In the genomic region with DNA sequence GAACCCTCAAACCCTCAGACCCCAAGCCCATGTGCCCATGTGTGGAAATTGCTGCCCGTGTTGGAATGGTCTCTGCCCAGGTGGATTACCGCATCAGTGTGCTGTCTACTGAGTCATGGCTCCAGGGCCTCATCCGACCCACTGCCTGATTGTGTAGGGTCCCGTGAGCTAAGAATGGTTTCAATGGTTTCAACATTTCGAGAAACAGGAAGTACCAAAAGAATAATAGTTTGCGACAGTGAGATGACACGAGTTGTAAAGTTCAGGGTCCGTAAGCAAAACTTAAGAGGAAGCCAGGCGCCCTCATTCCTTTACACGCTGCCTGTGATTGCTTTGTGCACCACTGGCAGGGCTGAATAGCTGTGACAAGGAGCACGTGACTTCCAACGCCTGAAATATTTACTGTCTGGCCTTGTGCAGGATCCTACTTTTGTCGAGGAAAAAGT, we compare ENCODE assay signal across 8 mouse cellular contexts. TPM values are rescaled to one million over a fixed set of nuclear protein-coding genes. Genes with fewer than 3 reads are reported as not detected.
DNase-seq lines count a peak whose midpoint lies in the region; ATAC-seq and TF ChIP-seq lines count a peak whose summit lies in the region.

No protein-coding gene starts in this region.

- H3K9me3 ChIP-seq in ES-Bruce4 (replicated peaks; ENCODE audit: control insufficient read depth, insufficient read depth, low read length, poor library complexity, severe bottlenecking): no peaks in the 10 kb centered on the region
- H3K9me3 ChIP-seq in heart, embryonic 15.5 days (replicated peaks): no peaks in the 10 kb centered on the region
- H3K9me3 ChIP-seq in lung, embryonic 16.5 days (ENCODE audit: control insufficient read depth, low read length): no peaks in the 10 kb centered on the region

- TF ChIP-seq EP300 in heart, adult 2 months (IDR thresholded peaks at IDR 0.05; ENCODE audit: insufficient read depth, low read depth, low read length): no peak
- no peak for TF ChIP-seq EP300 in ES-Bruce4 (IDR thresholded peaks at IDR 0.05; ENCODE audit: insufficient read depth, low read depth, low read length)

- H3K9ac ChIP-seq in heart, adult 2 months (ENCODE audit: low read depth, low read length): no peak overlapping the region
- H3K9ac ChIP-seq in ES-Bruce4 (ENCODE audit: low read depth, poor library complexity, severe bottlenecking): 0 out of 2 replicates have a peak overlapping the region, but pooled peaks have one; percentile 12
- H3K9ac ChIP-seq in heart, embryonic 15.5 days: no peak overlapping the region
- peak overlapping the region; percentile 5; the same call in 1 of the 2 replicates for H3K9ac ChIP-seq in lung, embryonic 16.5 days (ENCODE audit: low read length)

- intact Hi-C loops in heart, adult 2 months (cut with DNase I): no loop called here

- H3K4me3 ChIP-seq in heart, adult 2 months: no peak overlapping the region
- no peak overlapping the region for H3K4me3 ChIP-seq in ES-Bruce4 (ENCODE audit: low read depth, low read length)
- H3K4me3 ChIP-seq in heart, embryonic 15.5 days: no peak overlapping the region
- H3K4me3 ChIP-seq in lung, embryonic 16.5 days (ENCODE audit: low read length): no peak overlapping the region

- no peaks in the 10 kb centered on the region for H3K36me3 ChIP-seq in heart, adult 2 months (ENCODE audit: control insufficient read depth, insufficient read depth, low read length)
- H3K36me3 ChIP-seq in ES-Bruce4 (ENCODE audit: control insufficient read depth, insufficient read depth, low read length, poor library complexity, severe bottlenecking): no peaks in the 10 kb centered on the region
- H3K36me3 ChIP-seq in heart, embryonic 15.5 days: no peaks in the 10 kb centered on the region
- H3K36me3 ChIP-seq in lung, embryonic 16.5 days (ENCODE audit: control insufficient read depth, insufficient read depth, low read length): no peaks in the 10 kb centered on the region

- H3K4me1 ChIP-seq in heart, adult 2 months (ENCODE audit: control insufficient read depth, insufficient read depth, low read length): peaks cover 16% of the 10 kb centered on the region
- peaks cover 4% of the 10 kb centered on the region for H3K4me1 ChIP-seq in ES-Bruce4 (ENCODE audit: control insufficient read depth, insufficient read depth, low read length)
- peaks cover 43% of the 10 kb centered on the region for H3K4me1 ChIP-seq in heart, embryonic 15.5 days (replicated peaks)
- peaks cover 30% of the 10 kb centered on the region for H3K4me1 ChIP-seq in lung, embryonic 16.5 days (replicated peaks; ENCODE audit: control insufficient read depth, insufficient read depth, low read length)

- no peak for TF ChIP-seq CTCF in heart, adult 2 months (IDR thresholded peaks at IDR 0.05)
- TF ChIP-seq CTCF in ES-Bruce4 (IDR thresholded peaks at IDR 0.05; ENCODE audit: low read depth, low read length): no peak

- H3K79me2 ChIP-seq in heart, adult 2 months (replicated peaks; ENCODE audit: control insufficient read depth, insufficient read depth, low read length): no peaks in the 10 kb centered on the region

- DNase-seq in heart, adult 2 months: peak in 1 of 2 experiments; percentile 39
- no peak for DNase-seq in heart, adult 8-10 months (ENCODE audit: low spot score)
- DNase-seq in adipocyte (ENCODE audit: low spot score): no peak
- no peak for DNase-seq in left cerebral cortex, adult 8-10 months (ENCODE audit: low spot score in 2 of 2)
- DNase-seq in layer of hippocampus, postnatal 25 days (ENCODE audit: extremely low spot score in 1 of 2, low spot score in 1 of 2): no peak

- WGBS in heart, adult 2 months: 29% methylated on average over 13 of the region's 13 CpGs
- 30% methylated on average over 13 of the region's 13 CpGs for WGBS in heart, embryonic 15.5 days
- WGBS in lung, embryonic 16.5 days: 17% methylated on average over 13 of the region's 13 CpGs

- H3K27me3 ChIP-seq in heart, adult 2 months (ENCODE audit: control insufficient read depth, insufficient read depth, low read length): peaks cover 9% of the 10 kb centered on the region
- 0 out of 2 replicates have a peak, but pooled peaks cover 6% of the 10 kb centered on the region for H3K27me3 ChIP-seq in ES-Bruce4 (ENCODE audit: control insufficient read depth, insufficient read depth, low read length, poor library complexity, severe bottlenecking)
- H3K27me3 ChIP-seq in heart, embryonic 15.5 days: peaks cover 34% of the 10 kb centered on the region
- H3K27me3 ChIP-seq in lung, embryonic 16.5 days (ENCODE audit: control insufficient read depth, insufficient read depth, low read depth, low read length): peaks cover 31% of the 10 kb centered on the region

- TF ChIP-seq POLR2A in heart, adult 2 months (IDR thresholded peaks at IDR 0.05; ENCODE audit: insufficient read depth, low read depth, low read length): peak; percentile 25; the same call in 1 of the 2 replicates
- no peak for TF ChIP-seq POLR2A in ES-Bruce4 (IDR thresholded peaks at IDR 0.05; ENCODE audit: insufficient read depth, low read length)

- peak overlapping the region; percentile 52 for H3K4me2 ChIP-seq in heart, embryonic 15.5 days
- no peak overlapping the region; the same call in 1 of the 2 replicates for H3K4me2 ChIP-seq in lung, embryonic 16.5 days (ENCODE audit: low read depth, low read length)

- H3K27ac ChIP-seq in heart, adult 2 months: peak overlapping the region; percentile 81
- H3K27ac ChIP-seq in ES-Bruce4 (ENCODE audit: insufficient read depth, low read length): no peak overlapping the region
- H3K27ac ChIP-seq in heart, embryonic 15.5 days: peak overlapping the region; percentile 91
- H3K27ac ChIP-seq in lung, embryonic 16.5 days (ENCODE audit: low read length): peak overlapping the region; percentile 94

- no peak for ATAC-seq in heart, embryonic 15.5 days (replicated peaks; ENCODE audit: insufficient number of reproducible peaks, insufficient read depth, low FRiP score, low read depth)
- peak; percentile 66 for ATAC-seq in lung, embryonic 16.5 days (ENCODE audit: low read depth)

RNA-seq across cellular contexts. Expression of gene Dgkz, which starts 3.5 kb away (rescaled TPM):
- 10 to 100 TPM; 35.5 to 37.5 TPM for total RNA-seq in heart, adult 2 months (2021)
- polyA plus RNA-seq in heart, adult 2 months (2012; rRNA removed): 102 and 118 TPM in 2 replicates
- total RNA-seq in heart, adult 8-10 months (2022): 10 to 100 TPM; 31.4 to 49.0 (median 42.7) TPM
- 28.1 and 29.6 TPM in 2 replicates for polyA plus RNA-seq in ES-Bruce4 (2011; ENCODE audit: insufficient read depth, insufficient read length, low read depth, missing spikeins)
- 26.6 and 48.2 TPM in 2 replicates for polyA plus RNA-seq in heart, embryonic 15.5 days (2015; fragmentation: Nextera tagmentation; extraction: Ambion mirVana)
- polyA plus RNA-seq in lung, embryonic 16.5 days (2015; fragmentation: Nextera tagmentation; extraction: Ambion mirVana): 55.9 and 59.7 TPM in 2 replicates
- total RNA-seq in left cerebral cortex, adult 8-10 months (2022): 100 to 1,000 TPM; 414 to 471 (median 424) TPM
- 100 to 1,000 TPM; 479 to 537 TPM for total RNA-seq in layer of hippocampus, postnatal 25 days (2021)

RNA-seq across cellular contexts. Expression of gene Gm9821, which starts 26.6 kb away (rescaled TPM):
- not detected for total RNA-seq in heart, adult 2 months (2021)
- polyA plus RNA-seq in heart, adult 2 months (2012; rRNA removed): not detected in 2 replicates
- total RNA-seq in heart, adult 8-10 months (2022): not detected
- not detected in 2 replicates for polyA plus RNA-seq in ES-Bruce4 (2011; ENCODE audit: insufficient read depth, insufficient read length, low read depth, missing spikeins)
- 1.7 and 2.2 TPM in 2 replicates for polyA plus RNA-seq in heart, embryonic 15.5 days (2015; fragmentation: Nextera tagmentation; extraction: Ambion mirVana)
- 0.33 and 0.88 TPM in 2 replicates for polyA plus RNA-seq in lung, embryonic 16.5 days (2015; fragmentation: Nextera tagmentation; extraction: Ambion mirVana)
- not detected for total RNA-seq in left cerebral cortex, adult 8-10 months (2022)
- not detected for total RNA-seq in layer of hippocampus, postnatal 25 days (2021)

RNA-seq across cellular contexts. Expression of gene Mdk, which starts 40.0 kb away (rescaled TPM):
- 1 to 10 TPM; 2.5 to 2.8 TPM for total RNA-seq in heart, adult 2 months (2021)
- polyA plus RNA-seq in heart, adult 2 months (2012; rRNA removed): 4.1 and 5.4 TPM in 2 replicates
- 1 to 10 TPM; 1.5 to 4.3 (median 3.4) TPM for total RNA-seq in heart, adult 8-10 months (2022)
- 156 and 167 TPM in 2 replicates for polyA plus RNA-seq in ES-Bruce4 (2011; ENCODE audit: insufficient read depth, insufficient read length, low read depth, missing spikeins)
- 293 and 372 TPM in 2 replicates for polyA plus RNA-seq in heart, embryonic 15.5 days (2015; fragmentation: Nextera tagmentation; extraction: Ambion mirVana)
- 680 and 776 TPM in 2 replicates for polyA plus RNA-seq in lung, embryonic 16.5 days (2015; fragmentation: Nextera tagmentation; extraction: Ambion mirVana)
- total RNA-seq in left cerebral cortex, adult 8-10 months (2022): 10 to 100 TPM; 17.9 to 21.1 (median 19.8) TPM
- total RNA-seq in layer of hippocampus, postnatal 25 days (2021): 10 to 100 TPM; 25.5 to 33.2 TPM

RNA-seq across cellular contexts. Expression of gene Chrm4, which starts 45.1 kb away (rescaled TPM):
- not detected for total RNA-seq in heart, adult 2 months (2021)
- 0.14 and 0.29 TPM in 2 replicates for polyA plus RNA-seq in heart, adult 2 months (2012; rRNA removed)
- not detected for total RNA-seq in heart, adult 8-10 months (2022)
- polyA plus RNA-seq in ES-Bruce4 (2011; ENCODE audit: insufficient read depth, insufficient read length, low read depth, missing spikeins): 0.78 and 0.97 TPM in 2 replicates
- polyA plus RNA-seq in heart, embryonic 15.5 days (2015; fragmentation: Nextera tagmentation; extraction: Ambion mirVana): not detected in 2 replicates
- polyA plus RNA-seq in lung, embryonic 16.5 days (2015; fragmentation: Nextera tagmentation; extraction: Ambion mirVana): 0.10 TPM in 1 of 2 replicates, not detected in the other
- total RNA-seq in left cerebral cortex, adult 8-10 months (2022): 10 to 100 TPM; 57.9 to 66.5 (median 60.3) TPM
- 10 to 100 TPM; 21.5 to 26.1 TPM for total RNA-seq in layer of hippocampus, postnatal 25 days (2021)

RNA-seq across cellular contexts. Expression of gene Creb3l1, which starts 52.2 kb away (rescaled TPM):
- 1 to 10 TPM; 3.8 to 5.8 TPM for total RNA-seq in heart, adult 2 months (2021)
- 3.3 and 4.5 TPM in 2 replicates for polyA plus RNA-seq in heart, adult 2 months (2012; rRNA removed)
- total RNA-seq in heart, adult 8-10 months (2022): 1 to 10 TPM; 2.5 to 4.0 (median 3.1) TPM
- 10.5 and 10.9 TPM in 2 replicates for polyA plus RNA-seq in ES-Bruce4 (2011; ENCODE audit: insufficient read depth, insufficient read length, low read depth, missing spikeins)
- polyA plus RNA-seq in heart, embryonic 15.5 days (2015; fragmentation: Nextera tagmentation; extraction: Ambion mirVana): 7.5 and 11.2 TPM in 2 replicates
- 13.3 and 15.1 TPM in 2 replicates for polyA plus RNA-seq in lung, embryonic 16.5 days (2015; fragmentation: Nextera tagmentation; extraction: Ambion mirVana)
- 1 to 10 TPM; 1.3 to 2.2 (median 1.8) TPM for total RNA-seq in left cerebral cortex, adult 8-10 months (2022)
- 1 to 10 TPM; 4.0 to 4.6 TPM for total RNA-seq in layer of hippocampus, postnatal 25 days (2021)

Comparison
In these comparisons a context has a peak if more than half of its experiments do, and no peak if none do; other contexts are left out.
1. H3K9ac ChIP-seq: peak in ES-Bruce4 (single experiment) and lung, embryonic 16.5 days (single experiment); none in heart, adult 2 months (single experiment) and heart, embryonic 15.5 days (single experiment).
2. RNA of gene Dgkz, which starts 3.5 kb away (total RNA-seq): 479 to 537 TPM in layer of hippocampus, postnatal 25 days and 414 to 471 TPM in left cerebral cortex, adult 8-10 months; 31.4 to 49.0 TPM in heart, adult 8-10 months and 35.5 to 37.5 TPM in heart, adult 2 months; every median in the first group is over 4 times any median in the second.